Mouse (Mus musculus) midbrain, embryonic 11.5 days (tissue): Measurements from ENCODE around the gene Cenpa. TPM values are rescaled to one million over a fixed set of nuclear protein-coding genes. Genes with fewer than 3 reads are reported as not detected.

Experiments
- ATAC-seq: fragments of 200-750 bp; cut with Nextera tagmentation; 2 replicates; pipeline ENCODE4 v1.8.0; 2017; ENCODE audit warnings: moderate TSS enrichment, moderate library complexity; ENCODE audit not compliant: low FRiP score
- DNase-seq: peaks from one replicate; pipeline ENCODE4 v3.0.0; 2015; ENCODE audit warnings: low spot score; ENCODE audit errors: missing footprints
- H3K27ac ChIP-seq: fragments of 300-500 bp; sonication (generic); 2 replicates; pipeline ENCODE4 v1.5.1; 2014; ENCODE audit warnings: low read depth, low read length
- H3K27me3 ChIP-seq: fragments of 300-500 bp; sonication (generic); 2 replicates; pipeline ENCODE4 v1.6.1; 2014; ENCODE audit warnings: mild to moderate bottlenecking, low read length, moderate library complexity, mixed read lengths; ENCODE audit not compliant: control insufficient read depth, insufficient read depth
- H3K36me3 ChIP-seq: fragments of 300-500 bp; sonication (generic); 2 replicates; pipeline ENCODE4 v1.6.1; 2014; ENCODE audit warnings: mild to moderate bottlenecking, low read length, moderate library complexity, mixed read lengths; ENCODE audit not compliant: control insufficient read depth, insufficient read depth
- H3K4me1 ChIP-seq: fragments of 300-500 bp; sonication (generic); 2 replicates; pipeline ENCODE4 v1.6.1; 2014; ENCODE audit warnings: low read length; ENCODE audit not compliant: control insufficient read depth, insufficient read depth
- H3K4me2 ChIP-seq: fragments of 300-500 bp; sonication (generic); 2 replicates; pipeline ENCODE4 v1.6.1; 2014; ENCODE audit warnings: mild to moderate bottlenecking, moderate library complexity
- H3K4me3 ChIP-seq: fragments of 300-500 bp; sonication (generic); 2 replicates; pipeline ENCODE4 v1.5.1; 2014; ENCODE audit warnings: low read depth, low read length
- H3K9ac ChIP-seq: fragments of 300-500 bp; sonication (generic); 2 replicates; pipeline ENCODE4 v1.6.1; 2014; ENCODE audit warnings: low read length
- H3K9me3 ChIP-seq: fragments of 300-500 bp; sonication (generic); 2 replicates; pipeline ENCODE4 v1.6.1; 2016; ENCODE audit warnings: low read length; ENCODE audit not compliant: control insufficient read depth
- WGBS: fragments of 180-500 bp; shearing (Covaris S2); extraction: QIAGEN DNeasy Blood & Tissue Kit; methylation state at CpG from one replicate; pipeline ENCODE4 v1.1.7; 2014; 5-methylcytosine and 5-hydroxymethylcytosine counted together
- polyA plus RNA-seq: library from polyadenylated mRNA; unstranded; fragments of >200 nt; fragmentation: Nextera tagmentation; extraction: Ambion mirVana; gene quantifications from 2 replicates; pipeline ENCODE4 v1.2.1, GENCODE M21; 2014

Gene Cenpa
- polyA plus RNA-seq, 1 experiment from 2014 or later = 399 TPM

DNA sequence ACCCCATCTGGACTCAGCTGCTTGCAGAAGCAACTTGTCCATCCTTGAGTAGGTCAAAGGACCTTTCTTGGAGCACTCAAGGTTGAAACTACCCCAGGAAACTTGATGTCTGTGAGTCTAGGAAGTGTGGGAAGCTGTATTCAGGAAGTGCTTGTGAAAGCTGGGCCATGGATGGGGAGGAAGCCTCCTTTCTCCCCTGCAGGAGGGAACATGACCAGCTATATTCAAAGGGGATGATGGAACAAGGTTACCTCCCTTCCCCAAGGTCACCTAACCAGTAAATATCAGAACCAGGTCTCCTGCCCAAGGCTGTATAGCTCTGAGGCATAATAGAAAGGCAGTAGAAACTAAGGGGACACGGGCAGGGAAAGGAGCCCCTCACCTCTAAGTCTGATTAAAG, 34.4 kb upstream of the Cenpa start:
- ATAC-seq (no peak), DNase-seq (no peak)
- Histone ChIP-seq H3K27me3 (no peaks in the 10 kb centered on the region), H3K4me1 (no peaks in the 10 kb centered on the region), H3K4me2 (no peak overlapping the region), H3K36me3 (no peaks in the 10 kb centered on the region), H3K9ac (no peak overlapping the region), H3K9me3 (no peaks in the 10 kb centered on the region), H3K4me3 (no peak overlapping the region), H3K27ac (no peak overlapping the region)
- 72% methylated on average over 1 of the region's 1 CpGs for WGBS

DNA sequence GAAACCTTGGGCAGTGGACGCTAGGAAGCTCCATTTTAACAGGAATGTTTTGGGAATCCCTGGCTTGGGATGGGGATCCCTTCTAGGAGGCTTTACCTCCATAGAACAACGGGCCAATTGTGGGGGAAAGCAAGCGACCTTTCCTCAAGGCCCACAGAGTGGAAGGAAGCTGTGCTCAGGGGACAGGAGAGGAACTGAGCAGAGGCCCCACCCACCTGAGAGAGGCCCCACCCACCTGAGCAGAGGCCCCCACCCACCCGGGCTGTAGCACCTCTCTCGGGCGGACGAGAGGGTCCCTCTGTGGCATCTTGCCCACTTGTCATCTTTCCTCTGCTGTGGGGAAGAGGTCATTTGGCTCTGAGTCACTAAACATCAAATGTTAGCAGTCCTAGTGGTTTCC, 29.6 kb upstream of the Cenpa start:
- H3K9me3 ChIP-seq = no peaks in the 10 kb centered on the region
- no peaks in the 10 kb centered on the region for H3K36me3 ChIP-seq
- 52% methylated on average over 7 of the region's 7 CpGs for WGBS
- ATAC-seq = no peak
- no peak overlapping the region for H3K27ac ChIP-seq
- no peak overlapping the region for H3K4me3 ChIP-seq
- no peaks in the 10 kb centered on the region for H3K27me3 ChIP-seq
- H3K4me1 ChIP-seq = no peaks in the 10 kb centered on the region
- H3K9ac ChIP-seq = no peak overlapping the region
- no peak overlapping the region for H3K4me2 ChIP-seq
- DNase-seq = no peak

DNA sequence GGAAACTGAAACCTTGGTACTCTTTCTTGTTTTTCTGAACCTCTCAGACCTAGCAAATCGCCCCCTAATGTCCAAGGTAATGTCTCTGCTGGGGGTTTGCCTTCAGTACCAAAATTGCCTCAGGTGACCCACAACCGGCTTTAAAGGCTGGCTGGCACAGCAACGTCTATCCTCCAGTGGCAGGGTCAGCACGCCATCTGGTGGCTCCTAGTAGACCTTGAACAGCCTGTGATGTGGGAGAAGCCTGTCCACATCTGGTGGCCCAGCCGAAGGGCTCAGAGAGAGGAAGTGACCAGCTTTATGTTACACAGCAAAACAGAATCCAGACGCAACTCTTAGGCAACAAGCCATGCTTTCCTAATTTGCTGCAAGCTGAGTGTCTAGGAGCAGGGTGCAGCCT, 28.5 kb upstream of the Cenpa start:
- DNase-seq = peak; percentile 93
- ATAC-seq = no peak
- Histone ChIP-seq H3K9me3 (no peaks in the 10 kb centered on the region), H3K36me3 (no peaks in the 10 kb centered on the region), H3K27me3 (no peaks in the 10 kb centered on the region), H3K4me1 (no peaks in the 10 kb centered on the region), H3K9ac (no peak overlapping the region), H3K4me3 (no peak overlapping the region), H3K27ac (no peak overlapping the region), H3K4me2 (no peak overlapping the region)
- 7% methylated on average over 6 of the region's 6 CpGs for WGBS

DNA sequence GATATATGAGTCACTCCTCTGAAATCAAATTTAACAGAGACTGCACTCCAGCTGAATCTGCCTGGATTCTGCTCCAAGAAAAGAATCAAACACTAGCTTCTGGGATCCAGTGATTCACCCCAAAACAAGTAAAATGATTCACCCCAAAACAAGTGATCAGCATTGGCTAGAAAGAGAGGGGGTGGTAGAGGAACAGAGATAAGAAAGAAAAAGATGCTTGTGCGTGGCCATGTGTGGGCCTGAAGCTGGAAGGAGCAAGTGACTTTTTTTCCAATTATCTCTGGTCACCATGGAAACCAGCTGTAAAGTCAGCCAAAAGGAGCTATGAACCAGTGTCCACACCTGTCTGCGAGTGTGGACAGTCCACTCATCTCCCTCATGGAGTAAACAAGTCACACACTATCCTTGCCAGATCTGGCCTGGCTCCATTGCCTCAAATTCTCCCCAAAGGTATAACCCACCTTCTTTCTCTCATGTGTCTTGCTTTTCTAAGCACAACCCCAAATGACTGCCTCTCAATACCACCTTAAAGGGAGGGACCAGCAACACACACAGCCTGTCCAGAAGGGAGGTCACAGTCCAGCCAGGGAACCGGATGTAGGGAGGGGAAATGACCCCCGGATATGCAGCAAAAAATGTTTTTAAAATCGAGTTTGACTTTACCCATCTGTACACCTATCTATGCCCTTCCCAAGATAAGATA, 22.9 kb upstream of the Cenpa start:
- H3K27me3 ChIP-seq = no peaks in the 10 kb centered on the region
- H3K4me3 ChIP-seq = no peak overlapping the region
- H3K4me2 ChIP-seq = no peak overlapping the region
- ATAC-seq (no peak), DNase-seq (no peak)
- 69% methylated on average over 5 of the region's 5 CpGs for WGBS
- H3K4me1 ChIP-seq = peaks cover 5% of the 10 kb centered on the region
- H3K9ac ChIP-seq = no peak overlapping the region
- H3K9me3 ChIP-seq = no peaks in the 10 kb centered on the region
- no peak overlapping the region for H3K27ac ChIP-seq
- no peaks in the 10 kb centered on the region for H3K36me3 ChIP-seq

DNA sequence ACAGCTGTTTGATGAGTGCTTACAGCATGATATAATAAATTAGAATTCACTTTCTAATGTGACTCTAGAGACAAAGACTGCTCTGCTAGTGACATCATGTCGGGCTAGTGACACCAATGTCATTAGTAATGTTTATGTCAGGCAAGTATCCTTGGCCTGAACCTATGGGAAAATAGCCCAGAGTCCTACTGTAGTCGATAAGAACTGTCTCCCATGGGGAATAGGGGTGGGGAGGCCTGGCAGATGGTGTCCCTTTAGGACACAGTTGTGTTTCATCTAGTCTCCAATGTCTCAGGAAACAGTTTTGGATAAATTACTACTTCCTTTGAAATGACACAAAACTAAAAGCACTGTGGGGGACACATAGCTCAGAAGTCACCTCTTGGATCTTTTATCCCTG, 20.5 kb upstream of the Cenpa start:
- Histone ChIP-seq H3K4me1 (peaks cover 9% of the 10 kb centered on the region), H3K9me3 (no peaks in the 10 kb centered on the region), H3K27me3 (no peaks in the 10 kb centered on the region), H3K9ac (no peak overlapping the region), H3K4me2 (no peak overlapping the region), H3K27ac (no peak overlapping the region), H3K4me3 (no peak overlapping the region), H3K36me3 (no peaks in the 10 kb centered on the region)
- ATAC-seq (no peak), DNase-seq (no peak)
- WGBS = 81% methylated on average over 2 of the region's 2 CpGs

DNA sequence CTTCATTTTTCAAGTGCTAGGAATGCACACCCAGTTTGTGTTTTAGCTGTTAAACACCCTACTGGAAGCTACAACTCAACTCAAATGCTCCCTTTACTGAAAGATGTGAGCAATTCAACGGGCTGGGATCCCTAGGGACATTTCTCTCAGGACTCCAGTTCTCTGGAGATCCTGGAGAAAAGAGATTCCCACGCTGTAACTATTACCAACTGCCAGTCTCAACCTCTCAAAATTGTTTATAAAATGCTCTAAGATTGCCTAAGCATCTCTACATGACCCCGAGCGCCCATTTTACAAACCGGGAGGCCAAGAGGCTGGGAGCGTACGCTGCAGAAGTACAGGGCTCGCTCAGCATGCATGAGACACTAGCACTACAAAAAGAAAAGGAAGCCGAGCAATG, 19.2 kb upstream of the Cenpa start:
- no peaks in the 10 kb centered on the region for H3K36me3 ChIP-seq
- peaks cover 9% of the 10 kb centered on the region for H3K4me1 ChIP-seq
- H3K27ac ChIP-seq = no peak overlapping the region
- H3K27me3 ChIP-seq = no peaks in the 10 kb centered on the region
- no peak; the same call in 1 of the 2 replicates for ATAC-seq
- H3K9me3 ChIP-seq = no peaks in the 10 kb centered on the region
- peak overlapping the region; percentile 90 for H3K4me2 ChIP-seq
- H3K9ac ChIP-seq = peak overlapping the region; percentile 79
- no peak for DNase-seq
- peak overlapping the region; percentile 78 for H3K4me3 ChIP-seq
- 14% methylated on average over 9 of the region's 9 CpGs for WGBS

DNA sequence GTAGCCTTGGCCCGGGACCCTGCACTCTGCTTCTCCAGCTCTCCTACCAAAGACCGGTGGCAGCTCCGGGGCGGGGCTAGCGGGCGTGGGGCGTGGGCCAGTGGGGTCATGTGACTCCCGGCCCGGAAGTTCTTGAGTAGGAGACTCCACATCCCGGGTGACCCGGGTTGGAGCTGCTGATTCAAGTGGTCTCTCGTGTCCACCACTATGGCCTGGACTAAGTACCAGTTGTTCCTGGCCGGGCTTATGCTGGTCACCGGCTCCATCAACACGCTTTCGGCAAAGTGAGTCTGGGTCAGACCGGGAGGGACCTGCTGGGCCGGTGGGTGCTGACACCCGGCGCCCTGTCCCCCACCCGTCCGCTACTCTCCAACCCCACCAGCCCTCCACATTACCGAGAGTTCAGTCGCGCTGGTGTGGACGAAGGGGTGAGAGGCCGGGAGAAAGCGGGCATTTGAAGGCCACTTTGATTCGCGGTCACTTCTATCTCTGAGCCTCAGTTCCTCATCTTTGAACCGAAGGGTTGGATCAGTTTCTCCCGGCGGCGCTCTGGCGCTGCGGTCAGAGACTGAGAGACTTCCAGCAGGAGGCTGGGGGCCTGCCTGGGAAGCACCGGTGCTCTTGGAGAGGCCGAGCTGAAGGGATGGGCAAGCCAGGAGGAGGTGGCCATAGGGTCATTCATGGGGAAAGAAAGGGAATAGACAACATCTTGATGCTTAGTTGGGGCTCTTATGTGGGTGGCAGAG, 18.6 kb upstream of the Cenpa start, which contains the start of gene Slc35f6:
Gene Slc35f6, plus strand, starts transcription at position 119 of the 746 bp plus-strand sequence.
- Histone ChIP-seq H3K4me3 (peak within 1 kb of the TSS; percentile 78), H3K27ac (no peak within 1 kb of the TSS), H3K36me3 (no peaks in the 10 kb centered on the region), H3K4me1 (peaks cover 9% of the 10 kb centered on the region), H3K27me3 (no peaks in the 10 kb centered on the region), H3K4me2 (peak within 1 kb of the TSS; percentile 90), H3K9ac (peak within 1 kb of the TSS; percentile 79), H3K9me3 (no peaks in the 10 kb centered on the region)
- peak; percentile 98 for DNase-seq
- WGBS = under 1% methylated on average over 38 of the region's 38 CpGs
- peak; percentile 95 for ATAC-seq

DNA sequence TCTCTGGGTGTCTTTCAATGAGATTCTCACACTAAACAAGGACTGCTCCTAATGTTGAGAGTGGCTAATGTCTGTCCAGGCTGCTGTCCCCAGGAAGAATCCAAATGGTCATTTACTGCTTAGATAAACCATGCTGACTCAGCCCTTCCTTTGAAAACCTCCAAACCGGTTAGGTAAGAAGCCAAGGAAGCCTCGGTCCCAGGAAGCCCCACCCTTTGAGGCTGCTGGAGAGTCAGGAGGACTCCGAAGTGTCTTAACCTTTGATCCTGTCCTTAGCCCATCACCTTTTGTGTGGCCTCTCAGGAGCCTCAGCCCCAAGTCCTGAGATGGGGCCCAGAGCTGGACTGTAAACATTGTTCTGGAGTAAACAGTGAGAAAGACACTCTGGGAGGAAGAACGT, 17.0 kb upstream of the Cenpa start:
- Histone ChIP-seq H3K9ac (no peak overlapping the region), H3K9me3 (no peaks in the 10 kb centered on the region), H3K4me3 (no peak overlapping the region), H3K27me3 (no peaks in the 10 kb centered on the region), H3K27ac (no peak overlapping the region), H3K4me1 (peaks cover 9% of the 10 kb centered on the region), H3K36me3 (no peaks in the 10 kb centered on the region), H3K4me2 (no peak overlapping the region)
- no peak for DNase-seq
- no peak for ATAC-seq
- WGBS = 90% methylated on average over 4 of the region's 4 CpGs

DNA sequence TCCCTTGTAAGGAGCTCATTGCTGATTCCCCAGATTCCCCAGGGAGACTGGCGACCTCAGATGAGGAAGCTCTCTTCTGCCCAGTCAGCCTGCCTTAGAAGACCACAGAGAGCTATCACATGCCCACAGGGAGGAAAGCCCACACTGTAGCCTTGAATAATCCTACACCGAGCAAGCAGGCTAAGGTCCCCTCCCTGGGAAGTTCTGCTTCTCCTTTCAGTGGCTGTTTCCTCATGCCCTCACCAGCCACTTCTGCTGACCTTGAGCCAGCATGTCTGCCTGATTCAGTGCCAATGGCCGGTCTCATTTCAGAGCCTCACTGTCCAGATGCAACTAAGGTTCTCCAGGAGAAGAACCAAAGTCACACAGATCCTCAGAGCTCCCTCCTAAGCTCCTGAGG, 15.8 kb upstream of the Cenpa start:
- no peak overlapping the region for H3K9ac ChIP-seq
- no peak overlapping the region for H3K27ac ChIP-seq
- WGBS = 83% methylated on average over 3 of the region's 3 CpGs
- no peaks in the 10 kb centered on the region for H3K9me3 ChIP-seq
- H3K4me3 ChIP-seq = no peak overlapping the region
- DNase-seq = no peak
- H3K36me3 ChIP-seq = 0 out of 2 replicates have a peak, but pooled peaks cover 2% of the 10 kb centered on the region
- no peak overlapping the region for H3K4me2 ChIP-seq
- H3K27me3 ChIP-seq = no peaks in the 10 kb centered on the region
- peaks cover 9% of the 10 kb centered on the region for H3K4me1 ChIP-seq
- ATAC-seq = no peak
